7 mouse cellular contexts compared by ENCODE assay signal in genomic region chr9:122420772-122421764, GRCm38 (mm10).
DNase-seq lines count a peak whose midpoint lies in the region; ATAC-seq and TF ChIP-seq lines count a peak whose summit lies in the region.

No protein-coding gene starts in this region.

- ATAC-seq in midbrain, embryonic 15.5 days (replicated peaks): peak; percentile 78

- H3K36me3 ChIP-seq in limb, embryonic 10.5 days: no peaks in the 10 kb centered on the region
- H3K36me3 ChIP-seq in midbrain, embryonic 15.5 days (replicated peaks): no peaks in the 10 kb centered on the region

- peaks cover 4% of the 10 kb centered on the region for H3K4me1 ChIP-seq in cortical plate, adult 2 months (ENCODE audit: control insufficient read depth, insufficient read depth, low read length)
- peaks cover 10% of the 10 kb centered on the region for H3K4me1 ChIP-seq in limb, embryonic 10.5 days
- H3K4me1 ChIP-seq in midbrain, embryonic 15.5 days: 0 out of 2 replicates have a peak, but pooled peaks cover 5% of the 10 kb centered on the region

- WGBS in limb, embryonic 10.5 days: 25% methylated on average over 13 of the region's 13 CpGs
- WGBS in midbrain, embryonic 15.5 days: 23% methylated on average over 13 of the region's 13 CpGs

- intact Hi-C loops in gastrocnemius, postnatal 14 days (cut with DNase I; ENCODE audit: low total_unique reads): no loop called here

- peak; percentile 68 to 91 for DNase-seq in adrenal gland, adult (ENCODE audit: inconsistent age in 2 of 2, low spot score in 1 of 2)
- DNase-seq in gastrocnemius, postnatal 14 days: peak; percentile 76
- DNase-seq in kidney, adult 18-20 months: peak; percentile 68
- peak; percentile 89 for DNase-seq in limb, embryonic 10.5 days (ENCODE audit: low spot score)
- DNase-seq in spleen, adult 12 weeks (ENCODE audit: low spot score): peak; percentile 30

- H3K27ac ChIP-seq in cortical plate, adult 2 months (ENCODE audit: insufficient read depth, low read length): no peak overlapping the region
- H3K27ac ChIP-seq in limb, embryonic 10.5 days: no peak overlapping the region
- no peak overlapping the region for H3K27ac ChIP-seq in midbrain, embryonic 15.5 days

- H3K4me3 ChIP-seq in cortical plate, adult 2 months (ENCODE audit: insufficient read depth, low read length): no peak overlapping the region
- no peak overlapping the region for H3K4me3 ChIP-seq in limb, embryonic 10.5 days
- H3K4me3 ChIP-seq in midbrain, embryonic 15.5 days: no peak overlapping the region

- no peak for TF ChIP-seq POLR2A in cortical plate, adult 2 months (IDR thresholded peaks at IDR 0.05; ENCODE audit: extremely low read depth, insufficient read depth, low read length)

- H3K27me3 ChIP-seq in limb, embryonic 10.5 days (ENCODE audit: low read depth, poor library complexity, severe bottlenecking): peaks cover 14% of the 10 kb centered on the region; the same call in 1 of the 2 replicates
- no peaks in the 10 kb centered on the region for H3K27me3 ChIP-seq in midbrain, embryonic 15.5 days (replicated peaks)

- peak; percentile 89 for TF ChIP-seq CTCF in cortical plate, adult 2 months (IDR thresholded peaks at IDR 0.05; ENCODE audit: extremely low read depth, insufficient read depth, low read length)

- H3K9me3 ChIP-seq in limb, embryonic 10.5 days (replicated peaks): no peaks in the 10 kb centered on the region
- H3K9me3 ChIP-seq in midbrain, embryonic 15.5 days: no peaks in the 10 kb centered on the region

- H3K4me2 ChIP-seq in midbrain, embryonic 15.5 days: no peak overlapping the region

- H3K9ac ChIP-seq in midbrain, embryonic 15.5 days: no peak overlapping the region

Comparison
In these comparisons a context has a peak if more than half of its experiments do, and no peak if none do; other contexts are left out.
1. DNase-seq: peak in every context shown above with its lines; median percentile 89 in limb, embryonic 10.5 days; 80 in adrenal gland, adult; 76 in gastrocnemius, postnatal 14 days; 68 in kidney, adult 18-20 months; 30 in spleen, adult 12 weeks.